Mouse (Mus musculus): Measurements from ENCODE around the gene Tmprss6. TPM values are rescaled to one million over a fixed set of nuclear protein-coding genes. Genes with fewer than 3 reads are reported as not detected.

Gene Tmprss6
- polyA plus RNA-seq, 1 experiment from 2014 or later: 1.0 TPM

- H3K9me3 ChIP-seq (replicated peaks): no peaks in the 10 kb centered on the region
Observed at GRCm38 (mm10) chr15:78405517-78406211, 62.8 kb downstream of the Tmprss6 start, which contains the start of gene Tst. Tst (minus strand) TSS chr15:78405907.

GRCm38 (mm10) chr15:78405098-78405497 lies 63.3 kb downstream of the Tmprss6 start:
- H3K27ac ChIP-seq: peak overlapping the region; percentile 99; the same call in 1 of the 2 replicates
- peak overlapping the region; percentile 86 for H3K4me2 ChIP-seq
- H3K27me3 ChIP-seq: peaks cover 24% of the 10 kb centered on the region
- H3K9ac ChIP-seq: peak overlapping the region; percentile 66
- 43% methylated on average over 11 of the region's 11 CpGs for WGBS
- H3K9me3 ChIP-seq (replicated peaks): no peaks in the 10 kb centered on the region
- H3K36me3 ChIP-seq: no peaks in the 10 kb centered on the region
- peak overlapping the region; percentile 63 for H3K4me3 ChIP-seq (replicated peaks)
- ATAC-seq (replicated peaks; ENCODE audit: low FRiP score): no peak
- H3K4me1 ChIP-seq: peaks cover 63% of the 10 kb centered on the region

More at GRCm38 (mm10) chr15:78405517-78406211, 62.8 kb downstream of the Tmprss6 start, which contains the start of gene Tst:
- peak within 1 kb of the TSS; percentile 66 for H3K9ac ChIP-seq
- peak within 1 kb of the TSS; percentile 86 for H3K4me2 ChIP-seq
- no peaks in the 10 kb centered on the region for H3K36me3 ChIP-seq
- peak within 1 kb of the TSS; percentile 63 for H3K4me3 ChIP-seq (replicated peaks)
- WGBS: 3% methylated on average over 34 of the region's 34 CpGs
- H3K4me1 ChIP-seq: peaks cover 68% of the 10 kb centered on the region
- ATAC-seq (replicated peaks; ENCODE audit: low FRiP score): peak; percentile 82
- H3K27me3 ChIP-seq: peaks cover 29% of the 10 kb centered on the region
- peak within 1 kb of the TSS; percentile 99 for H3K27ac ChIP-seq

GRCm38 (mm10) chr15:78403896-78404295 lies 64.5 kb downstream of the Tmprss6 start:
- ATAC-seq (replicated peaks; ENCODE audit: low FRiP score): no peak
- no peaks in the 10 kb centered on the region for H3K36me3 ChIP-seq
- H3K4me1 ChIP-seq: peaks cover 52% of the 10 kb centered on the region
- H3K9me3 ChIP-seq (replicated peaks): no peaks in the 10 kb centered on the region
- peak overlapping the region; percentile 82 for H3K27ac ChIP-seq
- peaks cover 12% of the 10 kb centered on the region for H3K27me3 ChIP-seq
- H3K9ac ChIP-seq: 0 out of 2 replicates have a peak overlapping the region, but pooled peaks have one; percentile 5
- H3K4me2 ChIP-seq: peak overlapping the region; percentile 86
- no peak overlapping the region for H3K4me3 ChIP-seq (replicated peaks)
- 59% methylated on average over 1 of the region's 1 CpGs for WGBS

GRCm38 (mm10) chr15:78403301-78403741 lies 65.1 kb downstream of the Tmprss6 start:
- Histone ChIP-seq H3K4me1 (peaks cover 52% of the 10 kb centered on the region), H3K9ac (0 out of 2 replicates have a peak overlapping the region, but pooled peaks have one; percentile 5), H3K27me3 (peaks cover 6% of the 10 kb centered on the region), H3K4me3 (replicated peaks) (no peak overlapping the region), H3K36me3 (no peaks in the 10 kb centered on the region), H3K27ac (peak overlapping the region; percentile 82), H3K4me2 (peak overlapping the region; percentile 86), H3K9me3 (replicated peaks) (no peaks in the 10 kb centered on the region)
- ATAC-seq (replicated peaks; ENCODE audit: low FRiP score): peak; percentile 24
- WGBS: 37% methylated on average over 3 of the region's 3 CpGs

GRCm38 (mm10) chr15:78402423-78402822 lies 66.0 kb downstream of the Tmprss6 start:
- WGBS: 72% methylated on average over 7 of the region's 7 CpGs
- Histone ChIP-seq H3K27me3 (no peaks in the 10 kb centered on the region), H3K4me3 (replicated peaks) (no peak overlapping the region), H3K9me3 (replicated peaks) (no peaks in the 10 kb centered on the region), H3K36me3 (no peaks in the 10 kb centered on the region), H3K4me1 (peaks cover 47% of the 10 kb centered on the region), H3K27ac (peak overlapping the region; percentile 82), H3K4me2 (no peak overlapping the region), H3K9ac (no peak overlapping the region)
- ATAC-seq (replicated peaks; ENCODE audit: low FRiP score): no peak

GRCm38 (mm10) chr15:78401921-78402320 lies 66.5 kb downstream of the Tmprss6 start:
- WGBS: 58% methylated on average over 4 of the region's 4 CpGs
- Histone ChIP-seq H3K27ac (0 out of 2 replicates have a peak overlapping the region, but pooled peaks have one; percentile 82), H3K4me1 (peaks cover 42% of the 10 kb centered on the region), H3K4me3 (replicated peaks) (no peak overlapping the region), H3K4me2 (no peak overlapping the region), H3K9ac (no peak overlapping the region), H3K36me3 (no peaks in the 10 kb centered on the region), H3K27me3 (no peaks in the 10 kb centered on the region), H3K9me3 (replicated peaks) (no peaks in the 10 kb centered on the region)
- no peak for ATAC-seq (replicated peaks; ENCODE audit: low FRiP score)

GRCm38 (mm10) chr15:78401345-78401744 lies 67.1 kb downstream of the Tmprss6 start:
- no peak for ATAC-seq (replicated peaks; ENCODE audit: low FRiP score)
- H3K4me1 ChIP-seq: peaks cover 40% of the 10 kb centered on the region
- no peak overlapping the region for H3K4me2 ChIP-seq
- H3K36me3 ChIP-seq: no peaks in the 10 kb centered on the region
- H3K9me3 ChIP-seq (replicated peaks): no peaks in the 10 kb centered on the region
- no peaks in the 10 kb centered on the region for H3K27me3 ChIP-seq
- no peak overlapping the region for H3K4me3 ChIP-seq (replicated peaks)
- H3K27ac ChIP-seq: 0 out of 2 replicates have a peak overlapping the region, but pooled peaks have one; percentile 4
- no peak overlapping the region for H3K9ac ChIP-seq
- 73% methylated on average over 6 of the region's 6 CpGs for WGBS

GRCm38 (mm10) chr15:78395478-78395962 lies 72.9 kb downstream of the Tmprss6 start, which contains the start of gene Tex33:
Tex33 (minus strand) TSS chr15:78395912.
- H3K9ac ChIP-seq: no peak within 1 kb of the TSS
- ATAC-seq (replicated peaks; ENCODE audit: low FRiP score): no peak
- 84% methylated on average over 8 of the region's 8 CpGs for WGBS
- no peaks in the 10 kb centered on the region for H3K4me1 ChIP-seq
- no peak within 1 kb of the TSS for H3K27ac ChIP-seq
- no peaks in the 10 kb centered on the region for H3K36me3 ChIP-seq
- H3K4me2 ChIP-seq: no peak within 1 kb of the TSS
- no peaks in the 10 kb centered on the region for H3K27me3 ChIP-seq
- no peak within 1 kb of the TSS for H3K4me3 ChIP-seq (replicated peaks)
- H3K9me3 ChIP-seq (replicated peaks): no peaks in the 10 kb centered on the region

GRCm38 (mm10) chr15:78390855-78391254 lies 77.6 kb downstream of the Tmprss6 start:
- no peaks in the 10 kb centered on the region for H3K9me3 ChIP-seq (replicated peaks)
- H3K4me3 ChIP-seq (replicated peaks): no peak overlapping the region
- no peak overlapping the region for H3K27ac ChIP-seq
- ATAC-seq (replicated peaks; ENCODE audit: low FRiP score): no peak
- no peak overlapping the region for H3K9ac ChIP-seq
- no peaks in the 10 kb centered on the region for H3K27me3 ChIP-seq
- H3K4me1 ChIP-seq: no peaks in the 10 kb centered on the region
- 83% methylated on average over 3 of the region's 3 CpGs for WGBS
- H3K4me2 ChIP-seq: no peak overlapping the region
- no peaks in the 10 kb centered on the region for H3K36me3 ChIP-seq

Other genes starting within 250 kb of the Tmprss6 start
- 3.5 and 4.0 TPM in 2 replicates for gene Ncf4, start 223.8 kb downstream of the Tmprss6 start, polyA plus RNA-seq (2015; fragmentation: Nextera tagmentation; extraction: Ambion mirVana)
- 0.19 and 0.35 TPM in 2 replicates for gene Csf2rb2, start 162.9 kb downstream of the Tmprss6 start, polyA plus RNA-seq (2015; fragmentation: Nextera tagmentation; extraction: Ambion mirVana)
- 1.2 TPM in 2 replicates for gene Csf2rb, start 142.9 kb downstream of the Tmprss6 start, polyA plus RNA-seq (2015; fragmentation: Nextera tagmentation; extraction: Ambion mirVana)
- not detected in 2 replicates for gene Tex33, start 72.7 kb downstream of the Tmprss6 start, polyA plus RNA-seq (2015; fragmentation: Nextera tagmentation; extraction: Ambion mirVana)
- gene Tst, start 62.7 kb downstream of the Tmprss6 start, polyA plus RNA-seq (2015; fragmentation: Nextera tagmentation; extraction: Ambion mirVana): 44.3 and 52.1 TPM in 2 replicates
- gene Mpst, start 62.2 kb downstream of the Tmprss6 start, polyA plus RNA-seq (2015; fragmentation: Nextera tagmentation; extraction: Ambion mirVana): 3.3 and 4.1 TPM in 2 replicates
- 40.0 and 45.8 TPM in 2 replicates for gene Kctd17, start 40.1 kb downstream of the Tmprss6 start, polyA plus RNA-seq (2015; fragmentation: Nextera tagmentation; extraction: Ambion mirVana)
- gene Il2rb, start 26.6 kb upstream of the Tmprss6 start, polyA plus RNA-seq (2015; fragmentation: Nextera tagmentation; extraction: Ambion mirVana): 0.44 and 0.60 TPM in 2 replicates
- 27.7 and 30.4 TPM in 2 replicates for gene C1qtnf6, start 62.8 kb upstream of the Tmprss6 start, polyA plus RNA-seq (2015; fragmentation: Nextera tagmentation; extraction: Ambion mirVana)
- 0.30 and 0.58 TPM in 2 replicates for gene Sstr3, start 76.1 kb upstream of the Tmprss6 start, polyA plus RNA-seq (2015; fragmentation: Nextera tagmentation; extraction: Ambion mirVana)
- gene Rac2, start 104.1 kb upstream of the Tmprss6 start, polyA plus RNA-seq (2015; fragmentation: Nextera tagmentation; extraction: Ambion mirVana): 8.1 and 11.1 TPM in 2 replicates
- gene Cyth4, start 128.4 kb upstream of the Tmprss6 start, polyA plus RNA-seq (2015; fragmentation: Nextera tagmentation; extraction: Ambion mirVana): 7.1 and 8.1 TPM in 2 replicates

All from kidney, embryonic 15.5 days (tissue).